Mouse (Mus musculus) MEL (cell line): ENCODE measurements at regions not wholly inside any gene's neighbourhood (a gene's known extent, or its start where the extent isn't known, plus 50 kb on each side); places are given as distances from the start of the nearest gene placed in this dataset.
"Not testable (repeated sequence)": the region's sequence is repeated elsewhere in the genome, so short reads cannot be mapped to it uniquely, and the experiment has no call there.

Experiments
- DNase-seq: peaks from one replicate; pipeline ENCODE4 v3.0.0; 2011; ENCODE audit warnings: low read depth, low spot score
- H3K27ac ChIP-seq: 2 replicates; pipeline ENCODE4 v1.5.1; 2012; ENCODE audit warnings: low read depth, mild to moderate bottlenecking, control low read depth, low read length, moderate library complexity; ENCODE audit not compliant: control insufficient read depth
- H3K27me3 ChIP-seq, 2 experiments: fragments of 150-350 bp in 1 of 2; sonication (generic) in 1 of 2; 2 replicates each; pipeline ENCODE4 v1.6.1; 2012; ENCODE audit warnings: low read length in 2 of 2, mild to moderate bottlenecking in 2 of 2, improper control_type of control experiment in 1 of 2, moderate library complexity in 1 of 2; ENCODE audit not compliant: insufficient read depth in 2 of 2, control insufficient read depth in 1 of 2
- H3K36me3 ChIP-seq, 2 experiments: 2 replicates each; pipeline ENCODE4 v1.6.1; 2012 to 2014; ENCODE audit warnings: low read length in 2 of 2, improper control_type of control experiment in 1 of 2, inconsistent platforms in 1 of 2, mild to moderate bottlenecking in 1 of 2; ENCODE audit not compliant: insufficient read depth in 2 of 2, control insufficient read depth in 1 of 2
- H3K4me1 ChIP-seq, 2 experiments: fragments of 150-350 bp in 1 of 2; sonication (generic) in 1 of 2; 2 replicates each; pipeline ENCODE4 v1.6.1; 2012; ENCODE audit warnings: low read length in 2 of 2, improper control_type of control experiment in 1 of 2, mild to moderate bottlenecking in 1 of 2; ENCODE audit not compliant: insufficient read depth in 2 of 2, control insufficient read depth in 1 of 2
- H3K4me3 ChIP-seq, 2 experiments: fragments of 150-350 bp in 1 of 2; sonication (generic) in 1 of 2; 2 replicates each; pipeline ENCODE4 v1.5.1; 2012; ENCODE audit warnings: low read depth in 2 of 2, low read length in 2 of 2, mild to moderate bottlenecking in 2 of 2, moderate library complexity in 2 of 2, control low read depth in 1 of 2, improper control_type of control experiment in 1 of 2; ENCODE audit not compliant: control insufficient read depth in 1 of 2, insufficient read depth in 1 of 2
- H3K79me2 ChIP-seq: 2 replicates; pipeline ENCODE4 v1.6.1; 2012; ENCODE audit warnings: mild to moderate bottlenecking, low read length, moderate library complexity; ENCODE audit not compliant: control insufficient read depth, poor library complexity, insufficient read depth
- H3K9ac ChIP-seq: 2 replicates; pipeline ENCODE4 v1.6.1; 2012; ENCODE audit warnings: low read depth, mild to moderate bottlenecking, control low read depth, low read length, moderate library complexity; ENCODE audit not compliant: control insufficient read depth, poor library complexity, severe bottlenecking
- H3K9me3 ChIP-seq: fragments of 150-350 bp; sonication (generic); replicated peaks from 2 replicates; pipeline ENCODE4 v1.6.1; 2012; ENCODE audit warnings: mild to moderate bottlenecking, low read length, improper control_type of control experiment, moderate library complexity; ENCODE audit not compliant: insufficient read depth
- CTCF ChIP-seq, 3 experiments: IDR thresholded peaks in 2 of 3; conservative IDR thresholded peaks in 1 of 3; 2 replicates each; pipeline ENCODE4 v1.5.1; 2011 to 2012; ENCODE audit warnings: low read length in 3 of 3, low read depth in 2 of 3, mild to moderate bottlenecking in 2 of 3, improper control_type of control experiment in 1 of 3, inconsistent platforms in 1 of 3, mixed read lengths in 1 of 3, moderate library complexity in 1 of 3; ENCODE audit not compliant: control insufficient read depth in 1 of 3, insufficient read depth in 1 of 3, poor library complexity in 1 of 3, severe bottlenecking in 1 of 3
- EP300 ChIP-seq, 2 experiments: IDR thresholded peaks; 2 replicates each; pipeline ENCODE4 v1.6.1; 2011; ENCODE audit warnings: improper control_type of control experiment in 2 of 2, low read length in 2 of 2, low read depth in 1 of 2, mild to moderate bottlenecking in 1 of 2
- RAD21 ChIP-seq: IDR thresholded peaks from 2 replicates; pipeline ENCODE4 v1.6.1; 2011; ENCODE audit warnings: mild to moderate bottlenecking, low read depth, low read length, improper control_type of control experiment
- SMC3 ChIP-seq: IDR thresholded peaks from 2 replicates; pipeline ENCODE4 v1.6.1; 2011; ENCODE audit warnings: low read depth, low read length, improper control_type of control experiment
- ZC3H11A ChIP-seq: IDR thresholded peaks from 2 replicates; pipeline ENCODE4 v1.6.1; 2012; ENCODE audit warnings: low read depth, mild to moderate bottlenecking, inconsistent platforms, low read length, improper control_type of control experiment

- H3K9ac ChIP-seq, H3K4me1 ChIP-seq, H3K79me2 ChIP-seq, H3K27me3 ChIP-seq, H3K27ac ChIP-seq, H3K9me3 ChIP-seq, H3K4me3 ChIP-seq, H3K36me3 ChIP-seq: not testable (repeated sequence)
- TF ChIP-seq CTCF (IDR thresholded peaks at IDR 0.05 in 2 of 3, conservative IDR thresholded peaks at IDR 0.05 in 1 of 3; ENCODE audit: control insufficient read depth in 1 of 3, insufficient read depth in 1 of 3, low read depth in 2 of 3, low read length in 3 of 3, poor library complexity in 1 of 3, severe bottlenecking in 1 of 3) (peak; percentile 53 to 79 (median 55)), EP300 (IDR thresholded peaks at IDR 0.05; ENCODE audit: low read depth in 1 of 2, low read length in 2 of 2) (0 out of 4 replicates have a peak, but pooled peaks of 1 of the 2 experiments have one; percentile 9), ZC3H11A (peak; percentile 70), RAD21 (peak; percentile 57), SMC3 (peak; percentile 66)
- DNase-seq: peak; percentile 98
Observed at GRCm38 (mm10) chr16:3122861-3123477, 467.9 kb upstream of the Olfr161 start.

GRCm38 (mm10) chr16:3127317-3127716 lies 463.5 kb upstream of the Olfr161 start:
- H3K36me3 ChIP-seq, H3K9ac ChIP-seq, H3K27me3 ChIP-seq, H3K79me2 ChIP-seq, H3K4me3 ChIP-seq, H3K4me1 ChIP-seq, H3K27ac ChIP-seq, H3K9me3 ChIP-seq: not testable (repeated sequence)
- peak; percentile 1 for DNase-seq
